Mouse (Mus musculus) small intestine, adult 2 months (tissue): Measurements from ENCODE around the gene Ccdc22.

Experiments used
- CTCF ChIP-seq: fragments of 200-500 bp; IDR thresholded peaks from 2 replicates; pipeline ENCODE4 v1.5.1; 2012; ENCODE audit warnings: low read depth, mild to moderate bottlenecking, control low read depth, inconsistent platforms, low read length, moderate library complexity, mixed read lengths; ENCODE audit not compliant: insufficient replicate concordance, insufficient read length; ENCODE audit errors: extremely low read depth
- POLR2A ChIP-seq: fragments of 200-500 bp; IDR thresholded peaks from 2 replicates; pipeline ENCODE4 v1.6.1; 2012; ENCODE audit warnings: low read depth, mild to moderate bottlenecking, control low read depth, inconsistent platforms, low read length, moderate library complexity

GRCm38 (mm10) chrX:7553474-7553873 lies 51.8 kb downstream of the Ccdc22 start:
- TF ChIP-seq CTCF, result no peak
- TF ChIP-seq POLR2A, result no peak
